In genomic region chr2:42564489-42564888, GRCm38 (mm10) we compare ENCODE assay signal across 20 mouse cellular contexts.
"Had no signal": no experiment of that assay in that cellular context is flagged by ENCODE, and none has a peak within 500 bp of the region (broad histone marks: within the 10 kb centered on the region; RNA-seq: fewer than 3 reads in every experiment).

No protein-coding gene starts in this region.

- H3K27me3 ChIP-seq: kidney, embryonic 15.5 days; liver, embryonic 13.5 days; midbrain, embryonic 15.5 days; neural tube, embryonic 13.5 days had no signal

- H3K27ac ChIP-seq: kidney, embryonic 15.5 days; left cerebral cortex, adult 2 months; liver, embryonic 13.5 days; midbrain, embryonic 15.5 days; neural tube, embryonic 13.5 days; stomach, postnatal 0 days had no signal

- H3K4me3 ChIP-seq: kidney, embryonic 15.5 days; left cerebral cortex, adult 2 months; liver, embryonic 13.5 days; midbrain, embryonic 15.5 days; myocyte; neural tube, embryonic 13.5 days had no signal

- DNase-seq: kidney, postnatal 10 days; kidney, postnatal 36 days; layer of hippocampus, postnatal 36 days; liver, embryonic 13.5 days; lung, adult 2 months; lung, postnatal 14 days; lung, postnatal 4 days; right cerebral cortex, adult 18-20 months; right cerebral cortex, postnatal 14 days; right cerebral cortex, postnatal 4 days; thymus, adult 2 months; thymus, postnatal 14 days; thymus, postnatal 4 days had no signal

- H3K4me2 ChIP-seq: kidney, embryonic 15.5 days; liver, embryonic 13.5 days; midbrain, embryonic 11.5 days; midbrain, embryonic 15.5 days; neural tube, embryonic 13.5 days had no signal

- H3K36me3 ChIP-seq: kidney, embryonic 15.5 days; liver, embryonic 13.5 days; midbrain, embryonic 15.5 days; neural tube, embryonic 13.5 days had no signal

- H3K9me3 ChIP-seq: kidney, embryonic 15.5 days; liver, embryonic 13.5 days; midbrain, embryonic 15.5 days; neural tube, embryonic 13.5 days had no signal

- H3K9ac ChIP-seq: kidney, embryonic 15.5 days; liver, embryonic 13.5 days; midbrain, embryonic 15.5 days; neural tube, embryonic 13.5 days had no signal

- H3K4me1 ChIP-seq: kidney, embryonic 15.5 days; liver, embryonic 13.5 days; midbrain, embryonic 15.5 days; neural tube, embryonic 13.5 days had no signal

- ATAC-seq: midbrain, embryonic 15.5 days had no signal
